Mouse (Mus musculus) hindbrain, postnatal 0 days (tissue): ENCODE measurements around the gene Ttc21b. TPM values are rescaled to one million over a fixed set of nuclear protein-coding genes. Genes with fewer than 3 reads are reported as not detected.
A peak's percentile ranks its signal among the peaks of the same experiment; 100 is the strongest.

ENCODE experiments used
- ATAC-seq: fragments of 200-750 bp; cut with Nextera tagmentation; 2 replicates; pipeline ENCODE4 v1.8.0; 2017; ENCODE audit warnings: mild to moderate bottlenecking, moderate TSS enrichment, moderate library complexity
- DNase-seq: peaks from one replicate; pipeline ENCODE4 v3.0.0-alpha.2; 2015; ENCODE audit warnings: low spot score
- H3K27ac ChIP-seq: fragments of 300-500 bp; sonication (generic); 2 replicates; pipeline ENCODE4 v1.5.1; 2014; ENCODE audit warnings: mild to moderate bottlenecking
- H3K27me3 ChIP-seq: fragments of 300-500 bp; sonication (generic); 2 replicates; pipeline ENCODE4 v1.6.1; 2014; ENCODE audit warnings: low read length, mixed read lengths; ENCODE audit not compliant: insufficient read depth
- H3K36me3 ChIP-seq: fragments of 300-500 bp; sonication (generic); 2 replicates; pipeline ENCODE4 v1.6.1; 2014; ENCODE audit warnings: low read length, mixed read lengths; ENCODE audit not compliant: insufficient read depth
- H3K4me1 ChIP-seq: fragments of 300-500 bp; sonication (generic); 2 replicates; pipeline ENCODE4 v1.6.1; 2014; ENCODE audit warnings: antibody characterized with exemption, low read length, mixed read lengths; ENCODE audit not compliant: insufficient read depth
- H3K4me2 ChIP-seq: fragments of 300-500 bp; sonication (generic); 2 replicates; pipeline ENCODE4 v1.6.1; 2014; ENCODE audit warnings: low read depth, mild to moderate bottlenecking, low read length, moderate library complexity, mixed read lengths
- H3K4me3 ChIP-seq: fragments of 300-500 bp; sonication (generic); 2 replicates; pipeline ENCODE4 v1.5.1; 2014; ENCODE audit warnings: low read length
- H3K9ac ChIP-seq: fragments of 300-500 bp; sonication (generic); replicated peaks from 2 replicates; pipeline ENCODE4 v1.6.1; 2014; ENCODE audit warnings: mild to moderate bottlenecking, low read length, moderate library complexity, mixed read lengths
- H3K9me3 ChIP-seq: fragments of 300-500 bp; sonication (generic); 2 replicates; pipeline ENCODE4 v1.6.1; 2016; ENCODE audit warnings: low read length, mixed read lengths
- CTCF ChIP-seq: IDR thresholded peaks from 2 replicates; pipeline ENCODE4 v1.5.1; 2016; ENCODE audit warnings: antibody characterized with exemption, control low read depth, low read depth
- WGBS: fragments of 180-500 bp; shearing (Covaris S2); extraction: QIAGEN DNeasy Blood & Tissue Kit; methylation state at CpG from one replicate; pipeline ENCODE4 v1.1.7; 2014; 5-methylcytosine and 5-hydroxymethylcytosine counted together
- polyA plus RNA-seq: library from polyadenylated mRNA; unstranded; fragments of >200 nt; fragmentation: Nextera tagmentation; extraction: Ambion mirVana; gene quantifications from 2 replicates; pipeline ENCODE4 v1.2.1, GENCODE M21; 2015
- total RNA-seq: library from RNA; depleted of rRNA; stranded (reverse); fragments of >200 nt; gene quantifications from 2 replicates; pipeline ENCODE4 v1.2.3, GENCODE M21; 2014; rRNA removed

The Ttc21b gene
- 7.7 and 8.9 TPM in 2 replicates for total RNA-seq
- 5.2 and 6.8 TPM in 2 replicates for polyA plus RNA-seq

DNA sequence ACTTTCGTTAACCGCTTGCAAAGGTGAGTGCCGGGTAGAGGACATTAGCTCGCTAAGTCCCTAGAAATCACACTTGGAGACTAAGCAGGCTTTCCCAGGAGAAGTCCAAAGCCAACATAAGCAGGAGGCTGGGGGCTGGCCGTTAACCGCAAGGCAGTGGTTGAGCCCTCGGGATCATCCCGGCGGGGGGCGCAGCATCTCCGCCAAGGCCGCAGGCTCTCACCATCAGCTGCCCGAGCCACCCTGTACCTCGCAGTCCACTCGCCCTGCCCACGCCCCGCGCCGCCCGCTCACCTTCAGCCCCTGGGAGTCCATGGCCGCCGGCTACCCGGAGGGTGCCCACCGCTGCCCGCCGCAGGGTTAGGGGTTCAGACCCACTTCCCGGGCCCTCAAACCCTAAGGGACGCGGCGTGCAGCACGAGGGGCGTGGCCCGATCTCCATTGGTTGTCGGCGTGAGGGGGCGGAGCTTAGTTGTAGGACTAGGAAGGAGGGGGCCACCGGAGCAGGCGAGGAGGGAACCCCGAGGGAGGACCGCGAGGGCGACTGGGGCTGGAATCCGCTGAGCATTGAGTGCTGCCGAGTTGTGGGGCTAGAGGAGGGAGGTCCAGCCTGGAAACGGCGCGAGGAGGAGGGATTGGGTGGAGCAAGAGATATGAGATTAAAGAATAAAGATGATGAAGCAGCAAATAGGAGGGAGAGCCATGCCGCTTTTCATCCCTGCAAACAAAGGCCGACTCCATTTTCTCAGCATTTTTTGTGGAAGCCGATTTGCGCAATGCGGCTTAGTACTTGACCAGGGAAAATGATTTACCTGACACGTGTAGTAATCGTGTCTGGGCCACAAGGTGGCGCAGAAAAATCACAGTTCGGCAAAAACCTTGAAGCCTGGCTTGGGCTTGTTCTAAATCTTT lies at the start of gene Ttc21b:
Gene Ttc21b, minus strand, starts transcription at position 398 of the 912 bp plus-strand sequence.
- Histone ChIP-seq H3K36me3 (peaks cover 5% of the 10 kb centered on the region; the same call in 1 of the 2 replicates), H3K9ac (peak within 1 kb of the TSS; percentile 73), H3K9me3 (no peaks in the 10 kb centered on the region), H3K27me3 (no peaks in the 10 kb centered on the region), H3K4me3 (peak within 1 kb of the TSS; percentile 75), H3K4me1 (no peaks in the 10 kb centered on the region), H3K27ac (peak within 1 kb of the TSS; percentile 85), H3K4me2 (peak within 1 kb of the TSS; percentile 69)
- peak; percentile 81 for TF ChIP-seq CTCF
- ATAC-seq (peak; percentile 99), DNase-seq (peak; percentile 99)
- under 1% methylated on average over 56 of the region's 56 CpGs for WGBS

DNA sequence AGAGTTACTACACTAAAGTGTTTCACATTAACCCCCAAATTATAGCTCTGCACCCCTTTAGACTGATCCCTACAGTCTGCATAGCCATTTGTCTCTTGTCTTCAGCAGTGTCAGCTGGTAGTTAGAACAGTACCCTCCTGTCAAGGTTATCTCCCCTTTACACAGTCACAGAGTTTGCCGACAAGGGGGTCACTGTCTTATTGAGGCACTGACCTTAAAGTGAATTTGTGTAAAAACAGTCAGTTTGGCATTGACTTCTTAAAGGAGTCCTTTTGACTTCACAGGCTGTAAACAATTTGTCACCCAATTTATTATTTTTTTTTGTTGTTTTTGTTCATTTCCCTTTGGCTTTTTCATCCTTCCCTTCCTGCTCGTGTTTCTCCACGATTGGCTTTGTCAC lies 16.1 kb upstream of the Ttc21b start:
- H3K4me3 ChIP-seq: no peak overlapping the region
- no peak for TF ChIP-seq CTCF

DNA sequence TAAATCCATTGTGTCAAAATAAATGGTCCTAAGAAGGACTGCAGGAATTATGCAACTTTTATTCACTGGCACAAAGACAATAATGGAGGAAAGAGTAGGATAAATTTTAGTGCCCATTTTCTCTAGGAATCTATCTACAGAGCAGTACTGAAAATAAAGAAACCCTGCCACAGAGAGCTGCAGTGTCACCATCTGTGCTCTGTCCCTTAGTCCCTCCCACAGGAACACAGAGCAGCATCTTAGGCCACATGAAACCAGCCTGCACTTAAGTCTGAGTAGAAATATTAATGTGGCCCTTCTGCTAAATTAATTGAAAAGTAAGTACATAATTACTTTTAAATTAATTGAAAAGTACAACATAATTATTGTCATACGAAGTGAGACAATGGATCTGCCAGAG lies 12.4 kb downstream of the Ttc21b start:
- H3K27ac ChIP-seq: no peak overlapping the region
- H3K9ac ChIP-seq: no peak overlapping the region
- peaks cover 23% of the 10 kb centered on the region for H3K36me3 ChIP-seq
- no peak overlapping the region for H3K4me2 ChIP-seq
- no peak overlapping the region for H3K4me3 ChIP-seq
- 86% methylated on average over 1 of the region's 1 CpGs for WGBS
- no peaks in the 10 kb centered on the region for H3K9me3 ChIP-seq
- no peak for TF ChIP-seq CTCF
- DNase-seq (no peak), ATAC-seq (no peak)
- no peaks in the 10 kb centered on the region for H3K4me1 ChIP-seq
- H3K27me3 ChIP-seq: no peaks in the 10 kb centered on the region

More for the DNA sequence above, 16.1 kb upstream of the Ttc21b start:
- no peaks in the 10 kb centered on the region for H3K9me3 ChIP-seq
- H3K27me3 ChIP-seq: no peaks in the 10 kb centered on the region
- no peak overlapping the region for H3K27ac ChIP-seq
- H3K9ac ChIP-seq: no peak overlapping the region
- H3K4me1 ChIP-seq: no peaks in the 10 kb centered on the region
- H3K36me3 ChIP-seq: 0 out of 2 replicates have a peak, but pooled peaks cover 2% of the 10 kb centered on the region
- no peak overlapping the region for H3K4me2 ChIP-seq
- DNase-seq (no peak), ATAC-seq (no peak)
- 78% methylated on average over 3 of the region's 3 CpGs for WGBS

- H3K4me2 ChIP-seq: no peak overlapping the region
- no peak for ATAC-seq
- H3K36me3 ChIP-seq: peaks cover 10% of the 10 kb centered on the region; the same call in 1 of the 2 replicates
- no peak overlapping the region for H3K9ac ChIP-seq
- no peak for DNase-seq
- no peak for TF ChIP-seq CTCF
- H3K9me3 ChIP-seq: no peaks in the 10 kb centered on the region
- 88% methylated on average over 1 of the region's 1 CpGs for WGBS
- no peaks in the 10 kb centered on the region for H3K4me1 ChIP-seq
- no peaks in the 10 kb centered on the region for H3K27me3 ChIP-seq
- no peak overlapping the region for H3K4me3 ChIP-seq
- H3K27ac ChIP-seq: no peak overlapping the region
Measured at GRCm38 (mm10) chr2:66240334-66240733, 16.1 kb downstream of the Ttc21b start.

- Histone ChIP-seq H3K4me1 (no peaks in the 10 kb centered on the region), H3K27me3 (no peaks in the 10 kb centered on the region), H3K36me3 (peaks cover 10% of the 10 kb centered on the region; the same call in 1 of the 2 replicates), H3K9ac (no peak overlapping the region), H3K27ac (no peak overlapping the region), H3K9me3 (no peaks in the 10 kb centered on the region), H3K4me3 (no peak overlapping the region), H3K4me2 (no peak overlapping the region)
- ATAC-seq: no peak
- DNase-seq: no peak
- no peak for TF ChIP-seq CTCF
- 91% methylated on average over 5 of the region's 5 CpGs for WGBS
Measured at GRCm38 (mm10) chr2:66238886-66239285, 17.5 kb downstream of the Ttc21b start.

DNA sequence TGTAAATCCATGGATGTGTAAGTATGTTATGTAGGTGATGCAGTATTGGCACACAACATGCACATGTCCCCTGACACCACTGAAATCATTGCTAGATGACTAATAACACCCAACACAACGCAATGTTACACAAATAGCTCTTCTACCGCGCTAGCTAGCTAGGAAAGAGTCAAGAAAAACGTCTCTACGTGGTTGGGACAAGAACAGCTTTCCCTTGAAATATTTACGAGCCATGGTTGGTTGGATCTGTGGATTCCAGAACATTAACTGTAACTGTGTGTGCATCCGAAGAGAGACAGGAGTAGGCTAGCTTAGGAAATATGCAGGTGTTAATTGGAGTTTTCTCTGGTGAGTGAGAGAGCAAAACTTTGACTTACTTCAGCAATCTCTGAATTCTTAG lies 35.5 kb downstream of the Ttc21b start:
- WGBS: 96% methylated on average over 7 of the region's 7 CpGs
- no peak for ATAC-seq
- no peaks in the 10 kb centered on the region for H3K27me3 ChIP-seq

GRCm38 (mm10) chr2:66209875-66210274 lies 46.5 kb downstream of the Ttc21b start:
- no peak overlapping the region for H3K27ac ChIP-seq
- H3K27me3 ChIP-seq: no peaks in the 10 kb centered on the region
- H3K9me3 ChIP-seq: no peaks in the 10 kb centered on the region
- no peak overlapping the region for H3K9ac ChIP-seq
- 82% methylated on average over 10 of the region's 10 CpGs for WGBS
- DNase-seq (no peak), ATAC-seq (no peak)
- peaks cover 24% of the 10 kb centered on the region for H3K36me3 ChIP-seq
- H3K4me1 ChIP-seq: no peaks in the 10 kb centered on the region
- H3K4me2 ChIP-seq: no peak overlapping the region
- no peak for TF ChIP-seq CTCF
- H3K4me3 ChIP-seq: no peak overlapping the region

More for the DNA sequence above, 35.5 kb downstream of the Ttc21b start:
- Histone ChIP-seq H3K27ac (no peak overlapping the region), H3K4me3 (no peak overlapping the region), H3K36me3 (peaks cover 24% of the 10 kb centered on the region), H3K9me3 (no peaks in the 10 kb centered on the region), H3K4me2 (no peak overlapping the region), H3K9ac (no peak overlapping the region), H3K4me1 (no peaks in the 10 kb centered on the region)
- TF ChIP-seq CTCF: no peak
- DNase-seq: no peak
